Mouse (Mus musculus) CH12.LX (cell line): ENCODE results near the gene Hivep2. TPM values are rescaled to one million over a fixed set of nuclear protein-coding genes. Genes with fewer than 3 reads are reported as not detected.
A peak's percentile ranks its signal among the peaks of the same experiment; 100 is the strongest.

Experiments used
- DNase-seq: peaks from one replicate; pipeline ENCODE4 v3.0.0-alpha.2; 2013; ENCODE audit errors: extremely low read depth
- H3K27ac ChIP-seq: 2 replicates; pipeline ENCODE4 v1.5.1; 2012; ENCODE audit warnings: low read depth, mild to moderate bottlenecking, control low read depth, moderate library complexity; ENCODE audit not compliant: insufficient read depth
- H3K27me3 ChIP-seq: replicated peaks from 2 replicates; pipeline ENCODE3; 2012; ENCODE audit warnings: inconsistent platforms
- H3K36me3 ChIP-seq, 2 experiments: replicated peaks in 1 of 2; 2 replicates each; pipeline versions ENCODE3 to v1.6.1; 2012; ENCODE audit warnings: inconsistent platforms in 1 of 2, low read length in 1 of 2, mild to moderate bottlenecking in 1 of 2, mixed read lengths in 1 of 2, moderate library complexity in 1 of 2; ENCODE audit not compliant: control insufficient read depth in 1 of 2, insufficient read depth in 1 of 2
- H3K4me1 ChIP-seq, 2 experiments: 2 replicates each; pipeline ENCODE4 v1.6.1; 2012; ENCODE audit warnings: inconsistent platforms in 1 of 2, moderate library complexity in 1 of 2; ENCODE audit not compliant: insufficient read depth in 2 of 2, control insufficient read depth in 1 of 2
- H3K4me2 ChIP-seq: 2 replicates; pipeline ENCODE4 v1.6.1; 2012; ENCODE audit warnings: low read depth, mild to moderate bottlenecking, control low read depth; ENCODE audit not compliant: poor library complexity, insufficient read depth, severe bottlenecking
- H3K4me3 ChIP-seq, 3 experiments: fragments of 150-350 bp in 1 of 3; sonication (generic) in 1 of 3; replicated peaks in 1 of 3; 2 replicates each; pipeline versions ENCODE3 to v1.5.1; 2011 to 2012; ENCODE audit warnings: low read depth in 2 of 3, low read length in 2 of 3, mild to moderate bottlenecking in 2 of 3, moderate library complexity in 2 of 3, control low read depth in 1 of 3, improper control_type of control experiment in 1 of 3, inconsistent platforms in 1 of 3, mixed read lengths in 1 of 3; ENCODE audit not compliant: poor library complexity in 1 of 3
- H3K79me2 ChIP-seq: replicated peaks from 2 replicates; pipeline ENCODE4 v1.6.1; 2012; ENCODE audit warnings: mild to moderate bottlenecking, moderate library complexity; ENCODE audit not compliant: control insufficient read depth, poor library complexity, insufficient read depth, severe bottlenecking; ENCODE audit errors: extremely low read depth
- H3K9ac ChIP-seq: 2 replicates; pipeline ENCODE4 v1.6.1; 2012; ENCODE audit warnings: low read depth, mild to moderate bottlenecking, control low read depth, moderate library complexity; ENCODE audit not compliant: insufficient read depth
- H3K9me3 ChIP-seq: replicated peaks from 2 replicates; pipeline ENCODE3; 2012; ENCODE audit warnings: low read length, inconsistent platforms, mixed read lengths
- BHLHE40 ChIP-seq: IDR thresholded peaks from 2 replicates; pipeline ENCODE4 v1.6.1; 2011; ENCODE audit warnings: mild to moderate bottlenecking, low read depth, low read length, improper control_type of control experiment
- CHD1 ChIP-seq: IDR thresholded peaks from 2 replicates; pipeline ENCODE4 v1.6.1; 2012; ENCODE audit warnings: low read depth, low read length, improper control_type of control experiment, inconsistent platforms
- CHD2 ChIP-seq: IDR thresholded peaks from 2 replicates; pipeline ENCODE4 v1.6.1; 2011; ENCODE audit warnings: low read length, improper control_type of control experiment
- CTCF ChIP-seq, 2 experiments: IDR thresholded peaks in 1 of 2; conservative IDR thresholded peaks in 1 of 2; 2 replicates each; pipeline ENCODE4 v1.5.1; 2011 to 2012; ENCODE audit warnings: low read depth in 2 of 2, low read length in 2 of 2, improper control_type of control experiment in 1 of 2, inconsistent platforms in 1 of 2, mild to moderate bottlenecking in 1 of 2, moderate library complexity in 1 of 2
- E2F4 ChIP-seq: IDR thresholded peaks from 2 replicates; pipeline ENCODE4 v1.6.1; 2011; ENCODE audit warnings: low read depth, low read length, improper control_type of control experiment; ENCODE audit not compliant: insufficient replicate concordance
- ELF1 ChIP-seq: IDR thresholded peaks from 2 replicates; pipeline ENCODE4 v1.6.1; 2014; ENCODE audit warnings: low read depth, mild to moderate bottlenecking, inconsistent platforms, low read length, improper control_type of control experiment
- ETS1 ChIP-seq: conservative IDR thresholded peaks from 2 replicates; pipeline ENCODE4 v1.6.1; 2012; ENCODE audit warnings: low read depth, mild to moderate bottlenecking, inconsistent platforms, low read length, improper control_type of control experiment, moderate library complexity
- GABPA ChIP-seq: IDR thresholded peaks from 2 replicates; pipeline ENCODE4 v1.6.1; 2012; ENCODE audit warnings: low read depth, low read length, improper control_type of control experiment, inconsistent platforms; ENCODE audit not compliant: insufficient replicate concordance
- HCFC1 ChIP-seq: IDR thresholded peaks from 2 replicates; pipeline ENCODE4 v1.6.1; 2012; ENCODE audit warnings: low read depth, mild to moderate bottlenecking, inconsistent platforms, low read length, improper control_type of control experiment
- IRF4 ChIP-seq: IDR thresholded peaks from 2 replicates; pipeline ENCODE4 v1.6.1; 2014; ENCODE audit warnings: low read depth, mild to moderate bottlenecking, inconsistent platforms, low read length, improper control_type of control experiment
- JUN ChIP-seq: IDR thresholded peaks from 2 replicates; pipeline ENCODE4 v1.6.1; 2011; ENCODE audit warnings: low read depth, mild to moderate bottlenecking, low read length, improper control_type of control experiment, moderate library complexity; ENCODE audit not compliant: insufficient read depth
- JUND ChIP-seq: conservative IDR thresholded peaks from 2 replicates; pipeline ENCODE4 v1.6.1; 2011; ENCODE audit warnings: low read depth, low read length, improper control_type of control experiment
- KAT2A ChIP-seq: IDR thresholded peaks from 2 replicates; pipeline ENCODE4 v1.6.1; 2012; ENCODE audit warnings: low read length, improper control_type of control experiment, inconsistent platforms; ENCODE audit not compliant: insufficient replicate concordance
- MAX ChIP-seq: IDR thresholded peaks from 2 replicates; pipeline ENCODE4 v1.6.1; 2011; ENCODE audit warnings: low read length, improper control_type of control experiment
- MAZ ChIP-seq: IDR thresholded peaks from 2 replicates; pipeline ENCODE4 v1.6.1; 2012; ENCODE audit warnings: low read depth, mild to moderate bottlenecking, inconsistent platforms, low read length, improper control_type of control experiment, moderate library complexity
- MEF2A ChIP-seq: IDR thresholded peaks from 2 replicates; pipeline ENCODE4 v1.6.1; 2014; ENCODE audit warnings: low read depth, mild to moderate bottlenecking, inconsistent platforms, low read length, improper control_type of control experiment, borderline replicate concordance
- MXI1 ChIP-seq: IDR thresholded peaks from 2 replicates; pipeline ENCODE4 v1.6.1; 2011; ENCODE audit warnings: mild to moderate bottlenecking, low read depth, low read length, improper control_type of control experiment
- MYC ChIP-seq: IDR thresholded peaks from 2 replicates; pipeline ENCODE4 v1.6.1; 2011; ENCODE audit warnings: low read depth, mild to moderate bottlenecking, improper control_type of control experiment, low read length
- NRF1 ChIP-seq: IDR thresholded peaks from 2 replicates; pipeline ENCODE4 v1.6.1; 2014; ENCODE audit warnings: low read depth, mild to moderate bottlenecking, inconsistent platforms, low read length, improper control_type of control experiment, moderate library complexity
- PAX5 ChIP-seq: IDR thresholded peaks from 2 replicates; pipeline ENCODE4 v1.6.1; 2012; ENCODE audit warnings: low read length, inconsistent platforms, mixed read lengths
- POLR2A ChIP-seq: IDR thresholded peaks from 2 replicates; pipeline ENCODE4 v1.6.1; 2011; ENCODE audit warnings: low read depth, mild to moderate bottlenecking, improper control_type of control experiment, low read length
- POLR2AphosphoS2 ChIP-seq: IDR thresholded peaks from 2 replicates; pipeline ENCODE4 v1.6.1; 2011; ENCODE audit warnings: low read depth, low read length, improper control_type of control experiment
- RAD21 ChIP-seq: IDR thresholded peaks from 2 replicates; pipeline ENCODE4 v1.6.1; 2011; ENCODE audit warnings: low read depth, mild to moderate bottlenecking, low read length, improper control_type of control experiment, moderate library complexity
- SIN3A ChIP-seq: IDR thresholded peaks from 2 replicates; pipeline ENCODE4 v1.6.1; 2012; ENCODE audit warnings: low read length, improper control_type of control experiment, inconsistent platforms
- SMC3 ChIP-seq: IDR thresholded peaks from 2 replicates; pipeline ENCODE4 v1.6.1; 2011; ENCODE audit warnings: low read depth, low read length, improper control_type of control experiment
- TBP ChIP-seq: conservative IDR thresholded peaks from 2 replicates; pipeline ENCODE4 v1.6.1; 2011; ENCODE audit warnings: low read depth, low read length, improper control_type of control experiment
- ZMIZ1 ChIP-seq: IDR thresholded peaks from 2 replicates; pipeline ENCODE4 v1.6.1; 2012; ENCODE audit warnings: low read depth, mild to moderate bottlenecking, inconsistent platforms, low read length, improper control_type of control experiment
- ZNF384 ChIP-seq: IDR thresholded peaks from 2 replicates; pipeline ENCODE4 v1.6.1; 2012; ENCODE audit warnings: low read depth, low read length, improper control_type of control experiment, inconsistent platforms
- dilution Hi-C: fragments of 300-500 bp; cut with MboI; formaldehyde crosslinking; loops from 2 replicates; pipeline ENCODE4 v1.14.3; 2020; ENCODE audit warnings: low sequenced_read_pairs; ENCODE audit not compliant: extremely low pct_unique_long_range_greater_than_20kb, extremely low pct_ligation_motif_present
- in situ Hi-C: fragments of 300-500 bp; cut with MboI; formaldehyde crosslinking; loops from 3 replicates; pipeline ENCODE4 v1.14.3; 2019; ENCODE audit warnings: low sequenced_read_pairs, low pct_ligation_motif_present, low pct_unique_long_range_greater_than_20kb, mixed read lengths
- polyA plus RNA-seq: library from polyadenylated mRNA; unstranded; fragments of >175 nt; gene quantifications from 2 replicates; pipeline ENCODE4 v1.2.1, GENCODE M21; 2012; ENCODE audit warnings: low read depth; ENCODE audit not compliant: insufficient read length
- total RNA-seq, 2 experiments: library from RNA; depleted of rRNA; stranded (reverse); fragments of 300-350 nt in 1 of 2; fragments of >200 nt in 1 of 2; gene quantifications; 2 replicates each; pipeline ENCODE4 v1.2.3; 2012 to 2014

Gene Hivep2
- total and polyA plus RNA-seq, 3 experiments, result 0.59 to 2.7 (median 1.4) TPM

DNA sequence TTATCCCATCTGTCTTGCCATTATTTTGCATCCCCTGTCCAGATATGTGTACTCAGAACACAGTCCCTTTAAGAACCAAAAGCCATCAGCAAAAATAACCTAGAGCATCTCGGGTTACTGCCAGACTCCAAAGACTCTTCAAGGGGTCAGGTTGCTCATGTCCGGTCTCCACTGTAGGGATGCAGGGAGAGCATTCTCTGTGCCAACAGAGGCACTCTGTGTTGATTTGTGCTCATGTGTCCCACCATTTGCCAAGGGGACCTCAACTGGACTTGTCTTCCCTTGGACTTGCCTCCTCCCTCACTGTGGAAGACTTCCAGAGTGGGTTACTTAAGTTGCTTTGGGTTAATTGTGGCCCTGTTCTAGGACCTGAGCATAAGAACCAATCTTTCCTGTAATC, 43.8 kb downstream of the Hivep2 start:
- Histone ChIP-seq H3K9me3 (no peaks in the 10 kb centered on the region), H3K27ac (no peak overlapping the region), H3K4me3 (no peak overlapping the region), H3K9ac (no peak overlapping the region), H3K36me3 (no peaks in the 10 kb centered on the region), H3K4me2 (no peak overlapping the region), H3K4me1 (peaks cover 7 to 8% of the 10 kb centered on the region in 2 experiments), H3K79me2 (no peaks in the 10 kb centered on the region), H3K27me3 (no peaks in the 10 kb centered on the region)
- in situ Hi-C loops, result no loop called here
- dilution Hi-C loops, result no loop called here
- DNase-seq, result no peak
- no peak for TF ChIP-seq RAD21
- TF ChIP-seq MAZ, result no peak
- no peak for TF ChIP-seq SIN3A
- no peak for TF ChIP-seq ETS1
- no peak for TF ChIP-seq JUND
- no peak for TF ChIP-seq POLR2A
- TF ChIP-seq CHD1, result no peak
- no peak for TF ChIP-seq MXI1
- TF ChIP-seq SMC3, result no peak
- no peak for TF ChIP-seq BHLHE40
- TF ChIP-seq E2F4, result no peak
- TF ChIP-seq GABPA, result no peak
- TF ChIP-seq POLR2AphosphoS2, result no peak
- no peak for TF ChIP-seq MYC
- TF ChIP-seq CTCF (conservative IDR thresholded peaks at IDR 0.05 in 1 of 2, IDR thresholded peaks at IDR 0.05 in 1 of 2; ENCODE audit: low read depth in 2 of 2, low read length in 2 of 2), result no peak
- no peak for TF ChIP-seq CHD2
- no peak for TF ChIP-seq MAX
- TF ChIP-seq MEF2A, result no peak
- no peak for TF ChIP-seq KAT2A
- TF ChIP-seq, all 38 proteins: peak for 0

DNA sequence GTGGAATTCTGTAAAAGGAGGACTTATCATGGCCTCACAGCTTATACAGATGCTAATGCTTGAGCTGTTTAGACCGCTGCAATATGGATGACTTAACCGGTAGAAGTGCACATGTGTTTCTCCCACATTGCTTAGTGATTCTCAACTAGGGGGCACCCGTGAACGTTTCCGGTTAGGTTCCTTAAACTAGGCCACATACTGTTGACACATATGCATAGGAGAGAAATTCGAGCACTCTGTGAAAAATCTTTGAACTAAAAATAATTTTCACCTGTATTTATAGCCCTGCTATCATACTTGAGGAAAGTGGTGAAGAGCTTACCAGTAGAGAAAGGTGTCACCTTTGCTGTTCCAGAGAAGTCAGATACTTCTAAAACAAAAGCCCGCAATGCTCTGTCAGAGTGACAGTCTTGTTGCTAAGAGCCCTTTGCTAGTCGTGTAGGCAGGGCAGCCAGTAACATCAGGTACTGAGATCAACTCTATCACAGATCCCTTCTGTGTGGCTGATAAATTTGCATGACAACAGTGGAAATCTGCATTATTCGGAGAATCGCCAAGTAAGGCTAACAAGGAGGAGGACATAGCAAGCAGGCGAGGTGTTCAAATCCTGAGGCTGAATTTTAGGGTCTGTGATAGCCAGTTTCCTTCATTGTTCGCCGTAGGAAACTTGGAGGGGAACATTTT, 50.6 kb downstream of the Hivep2 start:
- dilution Hi-C loops (no loop called here), in situ Hi-C loops (no loop called here)
- H3K4me3 ChIP-seq, result no peak overlapping the region
- peak; percentile 27 for DNase-seq
- no peak overlapping the region for H3K27ac ChIP-seq
- H3K4me1 ChIP-seq, result peaks cover 11 to 50% of the 10 kb centered on the region in 2 experiments
- H3K9me3 ChIP-seq, result no peaks in the 10 kb centered on the region
- no peaks in the 10 kb centered on the region for H3K27me3 ChIP-seq
- no peaks in the 10 kb centered on the region for H3K79me2 ChIP-seq
- H3K9ac ChIP-seq, result no peak overlapping the region
- no peak overlapping the region for H3K4me2 ChIP-seq
- no peaks in the 10 kb centered on the region for H3K36me3 ChIP-seq
- no peak for TF ChIP-seq ZMIZ1
- peak; percentile 47 for TF ChIP-seq SMC3
- peak; percentile 78 for TF ChIP-seq MAX
- peak in 1 of 2 experiments; percentile 64; a peak in 2 of 4 replicates for TF ChIP-seq CTCF (conservative IDR thresholded peaks at IDR 0.05 in 1 of 2, IDR thresholded peaks at IDR 0.05 in 1 of 2; ENCODE audit: low read depth in 2 of 2, low read length in 2 of 2)
- no peak for TF ChIP-seq JUN
- peak; percentile 23 for TF ChIP-seq RAD21
- 0 out of 2 replicates have a peak, but pooled peaks have one; percentile 36 for TF ChIP-seq IRF4
- TF ChIP-seq TBP, result no peak
- no peak for TF ChIP-seq ZNF384
- no peak for TF ChIP-seq HCFC1
- TF ChIP-seq KAT2A, result no peak
- TF ChIP-seq NRF1, result no peak
- TF ChIP-seq ETS1, result peak; percentile 34; the same call in 1 of the 2 replicates
- peak; percentile 30; the same call in 1 of the 2 replicates for TF ChIP-seq ELF1
- TF ChIP-seq SIN3A, result no peak
- no peak for TF ChIP-seq MEF2A
- no peak for TF ChIP-seq CHD2
- no peak for TF ChIP-seq PAX5
- no peak for TF ChIP-seq POLR2AphosphoS2
- TF ChIP-seq BHLHE40, result 0 out of 2 replicates have a peak, but pooled peaks have one; percentile 10
- no peak for TF ChIP-seq POLR2A
- peak; percentile 95 for TF ChIP-seq MYC
- TF ChIP-seq, all 38 proteins: peak for 9
